In genomic region chr13:117230371-117231110, GRCm38 (mm10) we compare ENCODE assay signal across 23 mouse cellular contexts. TPM values are rescaled to one million over a fixed set of nuclear protein-coding genes. Genes with fewer than 3 reads are reported as not detected.
DNase-seq lines count a peak whose midpoint lies in the region; ATAC-seq lines count a peak whose summit lies in the region.
"Had no signal": no experiment of that assay in that cellular context is flagged by ENCODE, and none has a peak within 500 bp of the region (broad histone marks: within the 10 kb centered on the region; RNA-seq: fewer than 3 reads in every experiment).

No protein-coding gene starts in this region.

- no peaks in the 10 kb centered on the region for H3K9me3 ChIP-seq in heart, embryonic 10.5 days
- no peaks in the 10 kb centered on the region for H3K9me3 ChIP-seq in heart, embryonic 11.5 days (replicated peaks; ENCODE audit: control insufficient read depth, low read length)
- H3K9me3 ChIP-seq in embryonic facial prominence, embryonic 15.5 days (replicated peaks) = no peaks in the 10 kb centered on the region
- H3K9me3 ChIP-seq in forebrain, embryonic 12.5 days = no peaks in the 10 kb centered on the region
- H3K9me3 ChIP-seq: embryonic facial prominence, embryonic 12.5 days; heart, embryonic 12.5 days; hindbrain, embryonic 13.5 days; intestine, embryonic 15.5 days; limb, embryonic 12.5 days; liver, embryonic 12.5 days; megakaryocyte, embryonic 14.5 days had no signal

- H3K27ac ChIP-seq in heart, embryonic 10.5 days = no peak overlapping the region
- H3K27ac ChIP-seq in heart, embryonic 11.5 days (ENCODE audit: low read depth, low read length) = no peak overlapping the region
- H3K27ac ChIP-seq in embryonic facial prominence, embryonic 15.5 days (replicated peaks) = peak overlapping the region; percentile 17; the same call in 1 of the 2 replicates
- no peak overlapping the region for H3K27ac ChIP-seq in forebrain, embryonic 12.5 days
- H3K27ac ChIP-seq: hindbrain, embryonic 13.5 days; intestine, embryonic 15.5 days; limb, embryonic 12.5 days; liver, embryonic 12.5 days; stomach, postnatal 0 days had no signal

- no peaks in the 10 kb centered on the region for H3K36me3 ChIP-seq in heart, embryonic 10.5 days
- no peaks in the 10 kb centered on the region for H3K36me3 ChIP-seq in heart, embryonic 11.5 days (ENCODE audit: control insufficient read depth, insufficient read depth, low read length)
- no peaks in the 10 kb centered on the region for H3K36me3 ChIP-seq in embryonic facial prominence, embryonic 15.5 days
- no peaks in the 10 kb centered on the region for H3K36me3 ChIP-seq in forebrain, embryonic 12.5 days (replicated peaks)
- H3K36me3 ChIP-seq: embryonic facial prominence, embryonic 12.5 days; heart, embryonic 12.5 days; hindbrain, embryonic 13.5 days; intestine, embryonic 15.5 days; limb, embryonic 12.5 days; liver, embryonic 12.5 days had no signal

- no peak overlapping the region for H3K4me3 ChIP-seq in heart, embryonic 10.5 days
- no peak overlapping the region for H3K4me3 ChIP-seq in heart, embryonic 11.5 days (ENCODE audit: low read depth, low read length)
- no peak overlapping the region for H3K4me3 ChIP-seq in embryonic facial prominence, embryonic 15.5 days (replicated peaks)
- no peak overlapping the region for H3K4me3 ChIP-seq in forebrain, embryonic 12.5 days (replicated peaks)
- H3K4me3 ChIP-seq: embryonic facial prominence, embryonic 12.5 days; heart, embryonic 12.5 days; hindbrain, embryonic 13.5 days; intestine, embryonic 15.5 days; limb, embryonic 12.5 days; liver, embryonic 12.5 days; megakaryocyte, embryonic 14.5 days had no signal

- peak; percentile 6 for DNase-seq in heart, embryonic 10.5 days (ENCODE audit: low spot score)
- DNase-seq in adipocyte (ENCODE audit: low spot score) = peak; percentile 83
- DNase-seq in cerebellum, postnatal 25 days = no peak
- no peak for DNase-seq in layer of hippocampus, adult 9-10 months (ENCODE audit: low spot score)
- DNase-seq: cerebellum, adult 2 months; gastrocnemius, postnatal 25 days; heart, postnatal 14 days; kidney, postnatal 36 days; lung, adult 2 months; midbrain, embryonic 14.5 days; right cerebral cortex, postnatal 25 days had no signal

- no peak for ATAC-seq in heart, embryonic 11.5 days (replicated peaks; ENCODE audit: insufficient number of reproducible peaks, low FRiP score, low TSS enrichment)
- ATAC-seq in embryonic facial prominence, embryonic 15.5 days (ENCODE audit: insufficient number of reproducible peaks, low FRiP score, low TSS enrichment, low read depth) = no peak
- no peak for ATAC-seq in forebrain, embryonic 12.5 days (ENCODE audit: low FRiP score)
- ATAC-seq: forebrain, embryonic 14.5 days; intestine, embryonic 15.5 days; liver, embryonic 12.5 days had no signal

- H3K9ac ChIP-seq in heart, embryonic 11.5 days (ENCODE audit: low read depth, low read length) = no peak overlapping the region
- no peak overlapping the region for H3K9ac ChIP-seq in embryonic facial prominence, embryonic 15.5 days
- no peak overlapping the region for H3K9ac ChIP-seq in forebrain, embryonic 12.5 days
- H3K9ac ChIP-seq: embryonic facial prominence, embryonic 12.5 days; heart, embryonic 12.5 days; hindbrain, embryonic 13.5 days; intestine, embryonic 15.5 days; limb, embryonic 12.5 days; liver, embryonic 12.5 days had no signal

- 87% methylated on average over 6 of the region's 6 CpGs for WGBS in heart, embryonic 10.5 days
- 79% methylated on average over 6 of the region's 6 CpGs for WGBS in heart, embryonic 11.5 days (ENCODE audit: insufficient replicate concordance)
- 39% methylated on average over 6 of the region's 6 CpGs for WGBS in embryonic facial prominence, embryonic 15.5 days
- WGBS in forebrain, embryonic 12.5 days = 89% methylated on average over 6 of the region's 6 CpGs

- peaks cover 12% of the 10 kb centered on the region for H3K4me1 ChIP-seq in heart, embryonic 10.5 days
- H3K4me1 ChIP-seq in heart, embryonic 11.5 days (ENCODE audit: control insufficient read depth, insufficient read depth, low read length) = peaks cover 3% of the 10 kb centered on the region
- peaks cover 7% of the 10 kb centered on the region; the same call in 1 of the 2 replicates for H3K4me1 ChIP-seq in embryonic facial prominence, embryonic 15.5 days
- H3K4me1 ChIP-seq in forebrain, embryonic 12.5 days = peaks cover 3% of the 10 kb centered on the region
- H3K4me1 ChIP-seq: intestine, embryonic 15.5 days had no signal

- no peaks in the 10 kb centered on the region for H3K27me3 ChIP-seq in heart, embryonic 10.5 days (ENCODE audit: insufficient read depth, poor library complexity, severe bottlenecking)
- no peaks in the 10 kb centered on the region for H3K27me3 ChIP-seq in heart, embryonic 11.5 days (ENCODE audit: control insufficient read depth, insufficient read depth, low read length)
- no peaks in the 10 kb centered on the region for H3K27me3 ChIP-seq in embryonic facial prominence, embryonic 15.5 days
- H3K27me3 ChIP-seq in forebrain, embryonic 12.5 days = no peaks in the 10 kb centered on the region
- H3K27me3 ChIP-seq: embryonic facial prominence, embryonic 12.5 days; heart, embryonic 12.5 days; hindbrain, embryonic 13.5 days; intestine, embryonic 15.5 days; limb, embryonic 12.5 days; liver, embryonic 12.5 days; megakaryocyte, embryonic 14.5 days had no signal

- no peak overlapping the region for H3K4me2 ChIP-seq in heart, embryonic 11.5 days
- no peak overlapping the region for H3K4me2 ChIP-seq in embryonic facial prominence, embryonic 15.5 days (replicated peaks)
- H3K4me2 ChIP-seq in forebrain, embryonic 12.5 days = no peak overlapping the region
- H3K4me2 ChIP-seq: embryonic facial prominence, embryonic 12.5 days; heart, embryonic 12.5 days; hindbrain, embryonic 13.5 days; intestine, embryonic 15.5 days; limb, embryonic 12.5 days; liver, embryonic 12.5 days had no signal

RNA-seq across cellular contexts. Expression of gene Gm17509, which starts 9.7 kb away (rescaled TPM):
- polyA plus RNA-seq in heart, embryonic 10.5 days (2016; fragmentation: Nextera tagmentation; extraction: Ambion mirVana) = 0.27 and 0.36 TPM in 2 replicates
- polyA plus RNA-seq in heart, embryonic 11.5 days (2014; fragmentation: Nextera tagmentation; extraction: Ambion mirVana) = 0.19 and 0.23 TPM in 2 replicates
- 0.09 and 0.31 TPM in 2 replicates for polyA plus RNA-seq in embryonic facial prominence, embryonic 15.5 days (2015; fragmentation: Nextera tagmentation; extraction: Ambion mirVana)
- 1.4 and 1.5 TPM in 2 replicates for polyA plus RNA-seq in forebrain, embryonic 12.5 days (2016; fragmentation: Nextera tagmentation; extraction: Ambion mirVana)
- polyA plus RNA-seq: stomach, postnatal 0 days had no signal

RNA-seq across cellular contexts. Expression of gene Emb, which starts 22.2 kb away (rescaled TPM):
- 26.6 and 44.9 TPM in 2 replicates for polyA plus RNA-seq in heart, embryonic 10.5 days (2016; fragmentation: Nextera tagmentation; extraction: Ambion mirVana)
- polyA plus RNA-seq in heart, embryonic 11.5 days (2014; fragmentation: Nextera tagmentation; extraction: Ambion mirVana) = 21.4 and 22.0 TPM in 2 replicates
- polyA plus RNA-seq in embryonic facial prominence, embryonic 15.5 days (2015; fragmentation: Nextera tagmentation; extraction: Ambion mirVana) = 42.1 and 49.0 TPM in 2 replicates
- 20.5 and 22.5 TPM in 2 replicates for polyA plus RNA-seq in forebrain, embryonic 12.5 days (2016; fragmentation: Nextera tagmentation; extraction: Ambion mirVana)

Comparison
In these comparisons a context has a peak if more than half of its experiments do, and no peak if none do; other contexts are left out.
1. DNase-seq: peak in heart, embryonic 10.5 days (single experiment) and adipocyte (single experiment); none in cerebellum, postnatal 25 days (0 of 2) and layer of hippocampus, adult 9-10 months (single experiment).